Mouse (Mus musculus) liver, embryonic 15.5 days (tissue): ENCODE data around the gene Ten1. TPM values are rescaled to one million over a fixed set of nuclear protein-coding genes. Genes with fewer than 3 reads are reported as not detected.
A peak's percentile ranks its signal among the peaks of the same experiment; 100 is the strongest.

Experiments
- ATAC-seq: fragments of 200-750 bp; cut with Nextera tagmentation; 2 replicates; pipeline ENCODE4 v1.8.0; 2017; ENCODE audit warnings: moderate number of reproducible peaks, mild to moderate bottlenecking, moderate library complexity; ENCODE audit not compliant: insufficient read depth
- H3K27ac ChIP-seq: fragments of 300-500 bp; sonication (generic); replicated peaks from 2 replicates; pipeline ENCODE4 v1.5.1; 2015; ENCODE audit warnings: mild to moderate bottlenecking, inconsistent platforms
- H3K27me3 ChIP-seq: fragments of 300-500 bp; sonication (generic); 2 replicates; pipeline ENCODE4 v1.6.1; 2015; ENCODE audit warnings: mild to moderate bottlenecking, inconsistent platforms
- H3K36me3 ChIP-seq: fragments of 300-500 bp; sonication (generic); replicated peaks from 2 replicates; pipeline ENCODE4 v1.6.1; 2015; ENCODE audit warnings: moderate library complexity, mild to moderate bottlenecking, inconsistent platforms
- H3K4me1 ChIP-seq: fragments of 300-500 bp; sonication (generic); replicated peaks from 2 replicates; pipeline ENCODE4 v1.6.1; 2015; ENCODE audit warnings: inconsistent platforms
- H3K4me2 ChIP-seq: fragments of 300-500 bp; sonication (generic); 2 replicates; pipeline ENCODE4 v1.6.1; 2015; ENCODE audit warnings: moderate library complexity, mild to moderate bottlenecking, inconsistent platforms
- H3K4me3 ChIP-seq: fragments of 300-500 bp; sonication (generic); replicated peaks from 2 replicates; pipeline ENCODE4 v1.5.1; 2015; ENCODE audit warnings: mild to moderate bottlenecking, inconsistent platforms
- H3K9ac ChIP-seq: fragments of 300-500 bp; sonication (generic); 2 replicates; pipeline ENCODE4 v1.6.1; 2015; ENCODE audit warnings: moderate library complexity, mild to moderate bottlenecking, inconsistent platforms
- H3K9me3 ChIP-seq: fragments of 300-500 bp; sonication (generic); replicated peaks from 2 replicates; pipeline ENCODE4 v1.6.1; 2016; ENCODE audit warnings: inconsistent platforms
- WGBS: fragments of 180-500 bp; shearing (Covaris S2); methylation state at CpG from one replicate; pipeline ENCODE4 v1.1.7; 2015; ENCODE audit warnings: mixed read lengths; ENCODE audit not compliant: insufficient replicate concordance; 5-methylcytosine and 5-hydroxymethylcytosine counted together
- polyA plus RNA-seq: library from polyadenylated mRNA; unstranded; fragments of >200 nt; fragmentation: Nextera tagmentation; extraction: Ambion mirVana; gene quantifications from 2 replicates; pipeline ENCODE4 v1.2.1, GENCODE M21; 2015

Gene Ten1
- polyA plus RNA-seq, 1 experiment from 2014 or later, result 27.5 TPM

- 84% methylated on average over 2 of the region's 2 CpGs for WGBS
Observed at GRCm38 (mm10) chr11:116171959-116172358, 26.7 kb upstream of the Ten1 start.

GRCm38 (mm10) chr11:116174775-116175448, 23.7 kb upstream of the Ten1 start:
- Histone ChIP-seq H3K4me3 (no peak overlapping the region), H3K36me3 (peaks cover 63% of the 10 kb centered on the region)
- ATAC-seq, result no peak

More at GRCm38 (mm10) chr11:116171959-116172358, 26.7 kb upstream of the Ten1 start:
- no peaks in the 10 kb centered on the region for H3K27me3 ChIP-seq
- no peaks in the 10 kb centered on the region for H3K9me3 ChIP-seq
- H3K4me1 ChIP-seq, result peaks cover 17% of the 10 kb centered on the region
- H3K4me2 ChIP-seq, result no peak overlapping the region
- peaks cover 39% of the 10 kb centered on the region for H3K36me3 ChIP-seq
- H3K4me3 ChIP-seq, result no peak overlapping the region
- no peak for ATAC-seq
- no peak overlapping the region for H3K9ac ChIP-seq
- no peak overlapping the region for H3K27ac ChIP-seq

GRCm38 (mm10) chr11:116176010-116176409, 22.6 kb upstream of the Ten1 start:
- Histone ChIP-seq H3K27me3 (no peaks in the 10 kb centered on the region), H3K27ac (no peak overlapping the region), H3K9me3 (no peaks in the 10 kb centered on the region), H3K4me2 (no peak overlapping the region), H3K4me3 (no peak overlapping the region), H3K4me1 (no peaks in the 10 kb centered on the region), H3K36me3 (peaks cover 74% of the 10 kb centered on the region), H3K9ac (no peak overlapping the region)
- 81% methylated on average over 7 of the region's 7 CpGs for WGBS
- ATAC-seq, result no peak

More at GRCm38 (mm10) chr11:116174775-116175448, 23.7 kb upstream of the Ten1 start:
- no peak overlapping the region for H3K9ac ChIP-seq
- no peaks in the 10 kb centered on the region for H3K9me3 ChIP-seq
- no peak overlapping the region for H3K27ac ChIP-seq
- H3K4me1 ChIP-seq, result no peaks in the 10 kb centered on the region
- H3K27me3 ChIP-seq, result no peaks in the 10 kb centered on the region
- H3K4me2 ChIP-seq, result no peak overlapping the region
- WGBS, result 79% methylated on average over 22 of the region's 22 CpGs

GRCm38 (mm10) chr11:116178411-116179121, 20.1 kb upstream of the Ten1 start:
- Histone ChIP-seq H3K27me3 (no peaks in the 10 kb centered on the region), H3K4me3 (no peak overlapping the region), H3K9me3 (no peaks in the 10 kb centered on the region), H3K36me3 (peaks cover 77% of the 10 kb centered on the region), H3K9ac (no peak overlapping the region), H3K4me1 (no peaks in the 10 kb centered on the region), H3K27ac (no peak overlapping the region), H3K4me2 (no peak overlapping the region)
- 85% methylated on average over 20 of the region's 20 CpGs for WGBS
- no peak for ATAC-seq

- no peak overlapping the region for H3K9ac ChIP-seq
- 77% methylated on average over 3 of the region's 3 CpGs for WGBS
- no peaks in the 10 kb centered on the region for H3K27me3 ChIP-seq
- no peak overlapping the region for H3K4me2 ChIP-seq
- H3K27ac ChIP-seq, result no peak overlapping the region
- H3K4me3 ChIP-seq, result no peak overlapping the region
- peaks cover 74% of the 10 kb centered on the region for H3K36me3 ChIP-seq
- ATAC-seq, result no peak
- 0 out of 2 replicates have a peak, but pooled peaks cover 5% of the 10 kb centered on the region for H3K4me1 ChIP-seq
- H3K9me3 ChIP-seq, result no peaks in the 10 kb centered on the region
Observed at GRCm38 (mm10) chr11:116185836-116186235, 12.8 kb upstream of the Ten1 start.

- no peak overlapping the region for H3K4me3 ChIP-seq
- no peak for ATAC-seq
- H3K9me3 ChIP-seq, result no peaks in the 10 kb centered on the region
- peaks cover 73% of the 10 kb centered on the region for H3K36me3 ChIP-seq
- no peak overlapping the region for H3K4me2 ChIP-seq
- H3K9ac ChIP-seq, result no peak overlapping the region
- H3K27me3 ChIP-seq, result no peaks in the 10 kb centered on the region
- WGBS, result 92% methylated on average over 11 of the region's 11 CpGs
- H3K27ac ChIP-seq, result no peak overlapping the region
- 0 out of 2 replicates have a peak, but pooled peaks cover 5% of the 10 kb centered on the region for H3K4me1 ChIP-seq
Observed at GRCm38 (mm10) chr11:116186360-116186759, 12.3 kb upstream of the Ten1 start.

- Histone ChIP-seq H3K36me3 (peaks cover 64% of the 10 kb centered on the region), H3K27ac (no peak overlapping the region), H3K27me3 (no peaks in the 10 kb centered on the region), H3K9me3 (no peaks in the 10 kb centered on the region), H3K4me3 (no peak overlapping the region), H3K4me2 (no peak overlapping the region), H3K9ac (no peak overlapping the region), H3K4me1 (0 out of 2 replicates have a peak, but pooled peaks cover 8% of the 10 kb centered on the region)
- ATAC-seq, result no peak
- 57% methylated on average over 11 of the region's 11 CpGs for WGBS
Observed at GRCm38 (mm10) chr11:116187226-116187930, 11.3 kb upstream of the Ten1 start.

- peak overlapping the region; percentile 60 for H3K27ac ChIP-seq
Observed at GRCm38 (mm10) chr11:116194619-116195018, 4.0 kb upstream of the Ten1 start.

GRCm38 (mm10) chr11:116195252-116195651, 3.4 kb upstream of the Ten1 start:
- Histone ChIP-seq H3K4me2 (peak overlapping the region; percentile 41), H3K27ac (peak overlapping the region; percentile 60), H3K9me3 (no peaks in the 10 kb centered on the region), H3K9ac (no peak overlapping the region), H3K27me3 (no peaks in the 10 kb centered on the region), H3K4me3 (no peak overlapping the region), H3K4me1 (peaks cover 49% of the 10 kb centered on the region), H3K36me3 (peaks cover 12% of the 10 kb centered on the region)
- WGBS, result 21% methylated on average over 5 of the region's 5 CpGs
- no peak for ATAC-seq

More at GRCm38 (mm10) chr11:116194619-116195018, 4.0 kb upstream of the Ten1 start:
- Histone ChIP-seq H3K27me3 (no peaks in the 10 kb centered on the region), H3K4me3 (0 out of 2 replicates have a peak overlapping the region, but pooled peaks have one; percentile 5), H3K4me1 (peaks cover 46% of the 10 kb centered on the region), H3K9me3 (no peaks in the 10 kb centered on the region), H3K9ac (no peak overlapping the region; the same call in 1 of the 2 replicates), H3K4me2 (peak overlapping the region; percentile 41), H3K36me3 (peaks cover 17% of the 10 kb centered on the region)
- WGBS, result 50% methylated on average over 8 of the region's 8 CpGs
- ATAC-seq, result no peak

GRCm38 (mm10) chr11:116196336-116196735, 2.3 kb upstream of the Ten1 start:
- 0 out of 2 replicates have a peak overlapping the region, but pooled peaks have one; percentile 39 for H3K27ac ChIP-seq
- H3K36me3 ChIP-seq, result peaks cover 9% of the 10 kb centered on the region; the same call in 1 of the 2 replicates
- H3K27me3 ChIP-seq, result no peaks in the 10 kb centered on the region
- H3K4me1 ChIP-seq, result peaks cover 55% of the 10 kb centered on the region
- H3K4me2 ChIP-seq, result no peak overlapping the region
- H3K4me3 ChIP-seq, result no peak overlapping the region
- 71% methylated on average over 3 of the region's 3 CpGs for WGBS
- H3K9me3 ChIP-seq, result no peaks in the 10 kb centered on the region
- ATAC-seq, result no peak
- H3K9ac ChIP-seq, result no peak overlapping the region
